Mouse (Mus musculus) midbrain, embryonic 10.5 days (tissue): ENCODE results near the gene Gm7849. TPM values are rescaled to one million over a fixed set of nuclear protein-coding genes. Genes with fewer than 3 reads are reported as not detected.
"Not testable (repeated sequence)": the region's sequence is repeated elsewhere in the genome, so short reads cannot be mapped to it uniquely, and the experiment has no call there.

ENCODE experiments used
- DNase-seq: peaks from one replicate; pipeline ENCODE4 v3.0.0-alpha.2; 2017; ENCODE audit warnings: low spot score
- H3K27ac ChIP-seq: fragments of 300-500 bp; sonication (generic); replicated peaks from 2 replicates; pipeline ENCODE4 v1.5.1; 2016; ENCODE audit warnings: mild to moderate bottlenecking
- H3K27me3 ChIP-seq: fragments of 300-500 bp; sonication (generic); 2 replicates; pipeline ENCODE4 v1.6.1; 2016; ENCODE audit warnings: low read depth, mild to moderate bottlenecking; ENCODE audit not compliant: poor library complexity, severe bottlenecking
- H3K36me3 ChIP-seq: fragments of 300-500 bp; sonication (generic); 2 replicates; pipeline ENCODE4 v1.6.1; 2016; ENCODE audit warnings: mild to moderate bottlenecking, moderate library complexity
- H3K4me1 ChIP-seq: fragments of 300-500 bp; sonication (generic); 2 replicates; pipeline ENCODE4 v1.6.1; 2016
- H3K4me3 ChIP-seq: fragments of 300-500 bp; sonication (generic); 2 replicates; pipeline ENCODE4 v1.5.1; 2016; ENCODE audit warnings: mild to moderate bottlenecking, moderate library complexity
- H3K9me3 ChIP-seq: fragments of 300-500 bp; sonication (generic); replicated peaks from 2 replicates; pipeline ENCODE4 v1.6.1; 2016; ENCODE audit warnings: mild to moderate bottlenecking
- WGBS: fragments of 180-500 bp; shearing (Covaris S2); methylation state at CpG from one replicate; pipeline ENCODE4 v1.1.7; 2016; 5-methylcytosine and 5-hydroxymethylcytosine counted together
- polyA plus RNA-seq: library from polyadenylated mRNA; unstranded; fragments of >200 nt; fragmentation: Nextera tagmentation; extraction: Ambion mirVana; gene quantifications from 2 replicates; pipeline ENCODE4 v1.2.1, GENCODE M21; 2016

Gm7849 gene
- polyA plus RNA-seq = not detected in 2 replicates

DNA sequence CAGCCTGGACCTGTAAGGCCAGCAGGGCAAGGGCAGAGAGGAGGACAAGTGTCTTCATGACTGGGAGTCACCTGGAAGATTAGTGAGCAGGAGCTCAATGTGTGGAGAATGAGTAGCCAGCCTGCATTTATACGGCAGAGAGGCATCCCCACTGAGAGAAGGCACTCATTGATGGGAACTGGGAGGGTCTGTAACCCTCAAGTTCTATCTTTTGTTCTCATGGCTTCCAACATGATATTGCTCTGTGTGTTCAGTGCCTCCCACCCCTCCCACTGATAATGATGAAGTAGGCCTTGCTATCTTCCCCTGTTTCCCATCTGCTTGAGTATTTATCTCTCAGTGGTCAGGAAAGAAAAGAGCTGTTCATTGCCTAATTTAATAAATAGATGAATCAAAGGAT lies at the start of gene Gm7849:
Gene Gm7849 (minus strand): TSS at position 101 of the 400 bp plus-strand sequence.
- H3K4me3 ChIP-seq, H3K4me1 ChIP-seq, H3K27ac ChIP-seq, H3K27me3 ChIP-seq, DNase-seq, H3K36me3 ChIP-seq, H3K9me3 ChIP-seq: not testable (repeated sequence)
- WGBS = no CpG with 5 or more reads among the region's 1 CpGs

DNA sequence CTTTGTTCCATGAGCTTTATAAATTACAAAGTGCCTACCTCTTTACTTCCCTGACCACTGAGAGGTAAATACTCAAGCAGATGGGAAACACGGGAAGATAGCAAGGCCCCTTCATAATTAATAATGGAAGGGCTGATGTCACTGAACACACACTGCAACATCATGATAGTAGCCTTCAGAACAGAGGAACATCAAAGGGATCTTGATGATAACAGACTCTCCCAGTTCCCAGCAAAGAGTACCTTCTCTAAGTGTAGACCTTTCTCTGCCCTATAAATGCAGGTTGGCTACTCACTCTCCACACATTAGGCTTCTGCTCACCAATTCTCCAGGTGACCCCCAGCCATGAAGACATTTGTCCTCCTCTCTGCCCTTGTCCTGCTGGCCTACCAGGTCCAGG lies 29.2 kb downstream of the Gm7849 start, which contains the start of gene Defa36:
Gene Defa36 (plus strand): TSS at position 301 of the 400 bp plus-strand sequence.
- not testable (repeated sequence) for DNase-seq, H3K4me1 ChIP-seq, H3K27me3 ChIP-seq, H3K36me3 ChIP-seq, H3K4me3 ChIP-seq, H3K9me3 ChIP-seq, H3K27ac ChIP-seq
- whole genome bisulfite sequencing = no CpG with 5 or more reads among the region's 1 CpGs

Other genes with a start within 250 kb of the Gm7849 start
- gene Gm15292, start 206.8 kb downstream of the Gm7849 start, polyA plus RNA-seq = not detected in 2 replicates
- not detected in 2 replicates for gene Defa27, start 141.0 kb downstream of the Gm7849 start, polyA plus RNA-seq
- not detected in 2 replicates for gene Defa29, start 129.5 kb downstream of the Gm7849 start, polyA plus RNA-seq
- gene Defa2, start 78.0 kb downstream of the Gm7849 start, polyA plus RNA-seq = not detected in 2 replicates
- not detected in 2 replicates for gene Defa33, start 64.7 kb downstream of the Gm7849 start, polyA plus RNA-seq
- not detected in 2 replicates for gene Defa36, start 29.1 kb downstream of the Gm7849 start, polyA plus RNA-seq
- not detected in 2 replicates for gene Defa20, start 52.7 kb upstream of the Gm7849 start, polyA plus RNA-seq
- gene Defa32, start 72.5 kb upstream of the Gm7849 start, polyA plus RNA-seq = not detected in 2 replicates
- gene Defa37, start 108.8 kb upstream of the Gm7849 start, polyA plus RNA-seq = not detected in 2 replicates
- not detected in 2 replicates for gene Defa28, start 126.4 kb upstream of the Gm7849 start, polyA plus RNA-seq
- not detected in 2 replicates for gene Gm7861, start 137.9 kb upstream of the Gm7849 start, polyA plus RNA-seq
- not detected in 2 replicates for gene Defa26, start 161.6 kb upstream of the Gm7849 start, polyA plus RNA-seq
- gene Defa17, start 199.2 kb upstream of the Gm7849 start, polyA plus RNA-seq = not detected in 2 replicates
- gene Defa34, start 209.2 kb upstream of the Gm7849 start, polyA plus RNA-seq = not detected in 2 replicates
- not detected in 2 replicates for gene AY761184, start 247.1 kb upstream of the Gm7849 start, polyA plus RNA-seq